Mouse (Mus musculus) ES-E14 (cell line): ENCODE results near the gene Pygl.

Experiments
- CHD2 ChIP-seq: IDR thresholded peaks from 2 replicates; pipeline ENCODE4 v1.6.1; 2014; ENCODE audit warnings: mild to moderate bottlenecking, low read depth, low read length, inconsistent platforms
- HCFC1 ChIP-seq: IDR thresholded peaks from 2 replicates; pipeline ENCODE4 v1.6.1; 2012; ENCODE audit warnings: low read length, inconsistent platforms, borderline replicate concordance; ENCODE audit not compliant: insufficient read depth
- MAFK ChIP-seq: IDR thresholded peaks from 2 replicates; pipeline ENCODE4 v1.6.1; 2014; ENCODE audit warnings: mild to moderate bottlenecking, low read depth, low read length, inconsistent platforms; ENCODE audit not compliant: insufficient read depth

- TF ChIP-seq HCFC1 (no peak), MAFK (no peak), CHD2 (no peak)
Observed at GRCm38 (mm10) chr12:70266494-70266931, 35.2 kb upstream of the Pygl start.
